Mouse (Mus musculus) adrenal gland, postnatal 14 days (tissue): Measurements from ENCODE around the gene Lgr4. TPM values are rescaled to one million over a fixed set of nuclear protein-coding genes. Genes with fewer than 3 reads are reported as not detected.

Source experiments
- DNase-seq: peaks from one replicate; pipeline ENCODE4 v3.0.0; 2021; ENCODE audit warnings: mixed read lengths
- total RNA-seq: library from RNA; stranded (reverse); gene quantifications from 2 replicates; pipeline ENCODE4 v1.2.3, GENCODE M21; 2021

The Lgr4 gene
- total RNA-seq, 1 experiment from 2014 or later = 125 TPM

DNA sequence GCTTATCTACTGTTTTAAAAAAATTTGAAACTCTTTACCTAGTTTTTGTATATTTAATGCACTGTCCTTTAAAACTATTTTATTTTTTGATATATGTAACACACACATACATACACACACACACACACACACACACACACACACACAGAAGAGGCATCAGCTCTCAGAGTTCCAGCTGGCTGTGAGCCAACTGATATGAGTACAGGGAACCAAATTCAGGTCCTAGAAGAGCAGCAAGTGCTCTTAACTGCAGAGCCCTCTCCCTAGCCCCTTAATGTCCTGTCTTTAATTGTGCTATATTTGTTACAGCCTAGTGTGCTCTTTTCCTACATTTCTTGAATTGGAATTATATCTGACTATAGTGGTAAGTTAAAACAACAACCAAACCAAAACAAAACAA lies 61.8 kb downstream of the Lgr4 start:
- peak; percentile 45 for DNase-seq

DNA sequence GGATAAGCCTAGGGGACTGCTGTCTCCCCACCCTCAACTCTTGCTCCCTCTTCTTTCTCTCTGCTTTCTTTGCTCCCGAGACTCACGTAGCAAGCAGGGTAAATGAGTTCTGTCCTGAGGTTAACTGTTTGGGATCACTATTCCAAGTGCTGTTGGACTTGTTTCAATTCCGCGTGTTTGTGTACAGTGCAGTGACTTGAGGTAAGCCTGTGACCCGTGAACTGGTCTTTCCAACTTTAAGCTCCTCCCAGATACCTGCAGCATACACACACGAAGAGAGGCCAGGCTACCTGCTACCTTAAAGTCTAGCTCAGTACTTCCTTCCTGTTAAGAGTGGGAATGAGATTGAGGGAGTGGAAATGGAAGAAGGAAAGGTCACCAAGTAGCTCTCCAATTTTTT lies 66.0 kb downstream of the Lgr4 start:
- DNase-seq = no peak

DNA sequence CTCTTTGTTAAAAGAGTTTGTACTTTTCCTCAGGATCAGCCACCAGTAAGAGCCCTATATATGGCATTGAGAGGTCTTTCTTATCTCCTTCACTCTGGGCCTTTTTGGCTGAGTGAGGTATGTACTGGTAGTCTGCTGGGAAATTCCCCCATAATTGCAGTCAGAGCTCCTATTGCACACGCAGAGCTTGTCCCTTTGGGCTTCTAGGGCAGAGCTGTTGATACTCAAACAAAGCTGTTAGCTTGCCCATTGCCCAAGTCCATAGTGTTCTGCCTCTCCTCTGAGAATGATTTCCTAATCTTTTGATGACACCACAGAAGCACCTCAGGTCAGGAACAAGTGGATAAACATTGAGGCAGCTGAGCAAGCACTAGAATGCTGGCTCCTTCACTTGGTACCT lies 67.5 kb downstream of the Lgr4 start:
- no peak for DNase-seq

DNA sequence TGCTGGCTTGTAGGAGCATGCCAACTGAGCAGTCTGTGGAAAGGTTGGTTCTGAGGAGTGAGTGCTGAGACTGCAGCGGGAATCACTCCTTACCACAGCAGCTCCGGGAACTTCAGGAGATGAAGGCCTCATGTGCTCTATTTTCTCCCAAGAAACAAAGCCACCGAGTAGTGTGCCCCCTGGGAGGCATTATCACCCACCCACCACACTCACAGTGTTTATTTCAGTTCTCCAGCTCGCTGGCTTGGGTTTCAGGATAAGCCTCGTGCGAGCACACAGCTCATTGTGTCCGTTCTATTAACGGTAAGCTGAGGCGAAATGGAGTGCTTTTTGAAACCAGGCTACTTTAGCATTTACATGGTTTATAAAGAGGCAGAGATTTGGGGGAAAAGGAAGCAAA lies 68.1 kb downstream of the Lgr4 start:
- no peak for DNase-seq

DNA sequence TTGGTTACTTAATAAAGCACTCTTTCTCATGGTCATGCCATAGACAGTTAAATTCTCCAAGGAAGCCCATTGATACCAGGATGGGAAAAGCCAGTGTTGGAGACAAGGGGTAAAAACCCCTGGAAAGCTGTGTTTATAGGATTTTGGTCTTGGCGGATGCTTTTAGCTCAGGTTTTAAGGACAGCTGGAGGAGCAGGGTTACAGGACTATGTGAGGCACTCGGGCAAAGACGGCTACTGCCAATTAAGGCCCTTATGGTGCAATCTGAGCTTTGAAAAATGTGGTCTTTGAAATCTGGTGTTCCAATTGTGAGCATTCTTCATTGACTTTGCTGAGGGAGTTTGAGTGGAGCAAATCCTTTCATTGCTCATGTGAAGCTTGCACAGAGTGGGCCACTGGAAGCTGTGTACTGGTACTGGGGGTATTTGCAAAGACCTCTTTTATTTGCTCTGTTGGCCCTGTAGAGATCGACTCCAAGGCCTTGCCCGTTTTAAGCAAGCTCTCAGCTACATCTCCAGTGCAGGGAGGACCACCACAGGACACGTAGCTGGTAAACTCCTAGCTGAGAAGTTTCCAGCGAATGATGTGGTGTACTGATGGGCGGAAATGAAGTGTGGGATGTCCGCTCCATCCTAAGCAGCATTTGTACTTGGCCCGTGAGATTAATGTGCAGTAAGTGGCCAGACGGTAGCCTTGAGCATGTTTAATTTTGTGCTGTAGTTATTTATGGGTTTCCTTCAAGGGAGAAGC lies 68.8 kb downstream of the Lgr4 start:
- DNase-seq = no peak

DNA sequence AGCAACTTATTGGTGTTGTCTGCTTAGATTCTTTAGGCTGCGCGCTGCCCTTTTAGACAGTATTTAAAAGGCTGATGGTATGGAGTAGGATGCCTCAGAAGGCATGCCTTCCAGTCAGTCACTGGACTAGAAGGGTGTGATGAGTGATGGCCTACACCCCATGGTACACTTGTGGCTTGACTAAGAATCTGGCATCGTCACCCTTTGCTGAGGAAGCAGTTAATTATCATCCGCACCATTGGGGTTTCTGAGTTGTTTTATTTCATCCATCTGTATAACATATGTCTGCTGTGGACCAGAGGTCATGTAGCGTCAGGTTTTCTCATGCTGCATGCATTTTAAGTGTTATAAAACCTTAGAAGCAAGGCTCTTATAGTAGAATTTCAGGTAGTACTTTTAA lies 70.5 kb downstream of the Lgr4 start:
- no peak for DNase-seq

DNA sequence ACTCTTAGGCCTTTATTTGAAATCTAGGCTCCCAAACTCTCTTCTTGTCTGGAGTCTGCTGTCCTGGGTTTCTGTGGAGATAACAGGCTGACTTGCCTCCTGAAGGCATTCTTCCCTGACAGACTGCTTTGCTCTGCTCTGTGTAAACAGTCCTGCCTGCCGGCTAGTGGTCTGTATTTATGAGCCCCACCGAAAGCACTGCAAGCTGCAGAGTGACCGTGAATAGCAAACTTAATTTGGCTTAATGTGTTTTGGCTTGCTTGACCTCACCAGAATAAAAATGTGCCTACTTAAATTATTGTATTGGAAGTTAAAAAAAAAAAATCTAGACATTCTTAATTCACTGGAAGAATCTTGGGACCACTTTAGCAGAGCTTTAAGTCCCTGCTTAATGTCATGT lies 71.7 kb downstream of the Lgr4 start:
- no peak for DNase-seq

DNA sequence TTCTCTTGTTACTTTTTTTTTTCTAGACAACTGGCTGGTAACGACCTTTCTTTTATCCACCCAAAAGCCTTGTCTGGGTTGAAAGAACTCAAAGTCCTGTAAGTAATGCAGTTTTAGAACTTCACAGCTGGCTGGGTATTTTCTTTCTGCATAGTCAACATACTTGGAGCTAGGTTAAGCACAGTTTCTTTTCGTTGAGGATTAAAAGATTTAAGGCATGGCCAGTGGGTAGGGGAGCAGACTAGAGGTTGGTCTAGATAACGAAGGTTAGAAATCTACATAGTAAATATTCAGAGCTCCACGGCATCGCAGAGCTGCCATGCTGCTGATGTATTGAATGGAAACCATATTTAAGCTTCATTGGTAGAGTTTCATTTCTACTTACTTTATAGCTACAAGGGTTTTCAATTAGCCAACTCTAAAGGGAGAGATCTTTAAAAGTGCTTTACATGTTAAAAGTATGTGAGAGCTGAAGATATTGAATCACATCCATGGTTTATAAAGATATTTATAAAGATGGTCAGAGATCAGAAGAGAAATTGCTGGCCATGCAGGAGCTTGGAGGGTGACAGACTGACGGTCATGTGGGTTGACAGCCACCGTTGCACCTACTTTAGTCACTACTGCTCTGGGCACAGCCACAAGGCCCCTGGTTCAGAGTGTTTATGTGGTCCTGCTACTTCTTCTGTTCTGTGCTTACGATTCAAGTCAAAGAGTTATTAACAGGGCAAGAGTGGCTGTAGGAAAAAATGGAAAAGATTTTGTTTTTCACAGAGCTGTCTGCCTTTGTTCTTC lies 72.4 kb downstream of the Lgr4 start:
- DNase-seq = no peak

DNA sequence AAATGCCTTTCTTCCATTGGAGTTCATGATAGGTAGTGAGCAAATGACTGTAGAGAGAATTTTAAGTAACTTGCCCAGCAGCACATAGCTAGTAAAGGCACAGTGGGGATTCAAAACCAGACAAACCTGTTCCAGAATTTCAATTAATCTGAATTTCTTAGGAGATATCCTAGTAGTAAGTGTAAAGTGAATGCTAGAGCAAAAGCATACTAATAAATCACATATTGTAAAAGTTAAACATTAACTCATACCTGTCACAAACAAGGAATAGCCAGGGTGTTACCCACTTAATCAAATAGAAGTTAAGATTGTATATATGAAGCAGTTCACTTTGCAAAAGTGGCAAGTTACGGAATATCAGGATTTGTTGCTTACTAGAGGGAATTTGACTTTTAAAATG lies 74.3 kb downstream of the Lgr4 start:
- no peak for DNase-seq

DNA sequence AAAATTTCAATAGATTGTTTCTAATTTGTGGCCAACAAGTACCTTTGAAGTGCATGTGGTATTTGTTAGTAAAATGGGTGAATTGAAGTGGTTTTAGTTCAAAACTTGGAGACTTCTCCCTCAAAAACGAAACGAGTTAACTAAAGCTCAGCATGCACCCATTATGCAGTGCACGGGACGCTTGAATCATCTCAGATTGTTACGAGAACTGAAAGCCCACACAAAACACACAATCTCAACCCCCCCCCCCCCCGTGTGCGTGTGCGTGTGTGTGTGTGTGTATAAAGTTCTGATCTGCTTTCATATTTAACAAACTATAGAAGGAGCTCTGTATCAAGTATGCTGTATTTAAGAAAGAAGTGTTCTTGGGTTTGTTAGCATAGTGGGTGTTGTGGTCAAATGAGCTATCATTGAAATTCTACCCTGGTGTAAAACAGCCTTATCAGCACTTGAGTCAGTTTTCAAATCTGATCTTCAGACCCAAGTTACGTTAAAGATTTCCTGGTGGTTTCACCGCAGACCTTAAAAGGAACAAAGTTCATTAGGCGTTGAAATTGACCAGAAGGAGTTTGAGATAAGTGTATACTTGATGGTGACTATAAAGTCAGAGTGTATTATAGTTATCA lies 75.1 kb downstream of the Lgr4 start:
- DNase-seq = no peak

DNA sequence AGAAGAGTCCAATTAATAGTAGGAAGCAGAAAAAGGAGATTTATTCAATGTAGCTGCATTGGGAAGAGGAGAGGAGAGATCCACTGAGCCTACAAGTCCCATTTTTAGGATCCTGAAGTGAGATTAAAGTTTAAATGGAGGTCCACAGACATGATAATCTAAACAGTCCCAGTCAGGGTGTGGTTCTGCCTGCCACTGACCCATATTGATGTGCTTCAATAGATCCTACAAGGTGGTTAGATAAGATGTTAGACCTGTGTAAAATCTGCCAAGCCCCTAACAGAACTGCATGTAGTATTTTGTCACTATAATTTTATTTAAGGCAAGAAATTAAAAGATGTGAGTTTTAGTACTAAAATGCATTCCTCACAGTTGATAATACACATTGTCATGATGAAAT lies 76.0 kb downstream of the Lgr4 start:
- no peak for DNase-seq

DNA sequence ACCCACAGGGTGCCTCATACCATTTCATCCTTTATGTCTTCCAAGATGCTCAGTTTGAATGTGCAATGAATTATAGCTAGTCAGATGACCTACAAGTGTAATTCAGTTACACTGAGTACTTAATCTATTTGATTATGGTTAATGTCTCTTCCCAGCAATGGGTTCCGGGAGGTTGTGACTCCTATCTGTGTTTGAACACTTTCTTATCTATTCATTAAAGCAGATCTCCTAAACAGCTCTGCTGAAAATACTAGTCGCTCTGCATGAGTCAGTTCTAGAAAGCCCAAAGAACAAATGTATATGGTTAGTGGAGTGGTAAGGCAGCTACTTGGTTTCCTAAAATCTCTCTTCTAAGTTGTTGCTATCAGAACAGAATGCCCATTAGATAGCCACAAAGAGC lies 77.6 kb downstream of the Lgr4 start:
- no peak for DNase-seq

DNA sequence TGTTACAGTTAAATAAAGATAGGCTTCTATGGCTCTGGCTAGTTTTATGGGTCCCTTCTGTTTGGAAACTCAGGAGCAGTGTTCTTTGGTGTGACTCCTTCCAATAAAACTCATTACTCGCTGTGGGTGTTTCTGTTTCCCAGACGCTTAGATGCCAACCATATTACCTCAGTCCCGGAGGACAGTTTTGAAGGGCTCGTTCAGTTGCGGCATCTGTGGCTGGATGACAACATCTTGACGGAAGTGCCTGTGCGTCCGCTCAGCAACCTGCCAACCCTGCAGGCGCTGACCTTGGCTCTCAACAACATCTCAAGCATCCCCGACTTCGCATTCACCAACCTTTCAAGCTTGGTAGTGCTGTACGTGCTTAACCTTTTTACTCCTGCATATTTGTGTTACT lies 79.0 kb downstream of the Lgr4 start:
- peak; percentile 76 for DNase-seq

DNA sequence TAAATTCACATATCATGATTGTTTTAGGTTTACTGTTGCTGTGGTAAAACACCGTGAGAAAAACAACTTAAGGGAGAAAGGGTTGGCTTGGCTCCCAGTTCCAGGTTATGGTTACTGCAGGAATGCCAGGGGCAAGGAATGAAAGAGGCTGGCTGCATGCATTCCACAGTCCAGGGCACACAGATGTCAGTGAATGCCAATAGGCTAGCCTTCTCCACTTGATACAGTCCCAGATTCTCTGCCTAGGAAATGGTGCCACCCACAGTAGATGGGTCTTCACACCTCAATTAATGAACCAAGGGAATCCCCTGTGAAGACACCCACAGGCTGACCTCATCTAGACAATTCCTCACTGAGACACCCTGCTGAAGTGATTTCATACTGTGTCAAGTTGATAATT lies 87.2 kb downstream of the Lgr4 start:
- DNase-seq = no peak

DNA sequence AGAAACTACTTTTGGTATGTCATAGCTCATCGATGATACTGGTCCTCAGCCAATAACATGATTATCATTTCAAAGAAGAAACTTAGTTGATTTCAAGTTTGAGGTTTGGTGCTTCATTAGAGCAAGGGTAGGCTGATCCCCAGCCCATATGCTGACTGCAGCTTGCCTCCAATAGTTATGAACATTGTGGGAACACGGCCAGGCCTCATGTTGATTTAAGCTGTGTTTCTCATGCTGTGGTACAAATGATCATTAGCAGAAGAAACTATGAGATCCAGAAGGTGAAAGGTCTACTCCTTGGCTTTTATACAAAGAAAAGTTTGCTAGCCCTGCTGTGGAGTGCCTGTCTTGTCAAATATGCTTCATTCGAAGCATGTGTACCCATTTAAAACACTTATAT lies 87.7 kb downstream of the Lgr4 start:
- no peak for DNase-seq

DNA sequence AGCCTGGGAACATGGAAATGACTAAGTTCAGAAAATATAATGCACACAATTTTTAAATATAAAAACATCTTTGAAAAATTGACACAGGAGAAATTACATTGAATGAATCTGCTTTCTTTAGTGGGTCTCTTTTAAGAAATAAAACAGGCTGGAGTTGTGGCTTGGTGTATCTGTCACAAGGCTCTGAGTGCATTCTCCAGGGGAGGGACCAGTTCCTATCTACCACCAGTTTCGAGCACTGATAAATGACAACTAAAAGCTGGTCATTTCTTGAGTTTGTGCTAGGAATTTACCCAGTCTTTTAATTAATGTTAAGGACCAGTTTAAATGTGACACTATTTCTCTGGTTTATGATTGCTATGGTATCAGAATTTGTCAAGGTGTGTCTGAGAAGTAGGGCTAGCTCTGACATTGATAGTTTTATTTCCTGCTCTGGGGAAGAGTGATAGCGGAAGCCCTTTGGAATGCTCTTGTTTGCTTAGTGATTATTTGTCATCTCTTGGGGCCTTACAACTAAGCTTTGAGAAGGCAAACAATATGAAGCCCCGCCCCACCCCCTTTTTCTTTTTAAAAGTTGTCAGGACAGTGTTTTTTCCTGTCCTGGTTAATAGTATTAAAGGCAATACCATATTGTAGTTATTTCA lies 88.3 kb downstream of the Lgr4 start:
- no peak for DNase-seq

DNA sequence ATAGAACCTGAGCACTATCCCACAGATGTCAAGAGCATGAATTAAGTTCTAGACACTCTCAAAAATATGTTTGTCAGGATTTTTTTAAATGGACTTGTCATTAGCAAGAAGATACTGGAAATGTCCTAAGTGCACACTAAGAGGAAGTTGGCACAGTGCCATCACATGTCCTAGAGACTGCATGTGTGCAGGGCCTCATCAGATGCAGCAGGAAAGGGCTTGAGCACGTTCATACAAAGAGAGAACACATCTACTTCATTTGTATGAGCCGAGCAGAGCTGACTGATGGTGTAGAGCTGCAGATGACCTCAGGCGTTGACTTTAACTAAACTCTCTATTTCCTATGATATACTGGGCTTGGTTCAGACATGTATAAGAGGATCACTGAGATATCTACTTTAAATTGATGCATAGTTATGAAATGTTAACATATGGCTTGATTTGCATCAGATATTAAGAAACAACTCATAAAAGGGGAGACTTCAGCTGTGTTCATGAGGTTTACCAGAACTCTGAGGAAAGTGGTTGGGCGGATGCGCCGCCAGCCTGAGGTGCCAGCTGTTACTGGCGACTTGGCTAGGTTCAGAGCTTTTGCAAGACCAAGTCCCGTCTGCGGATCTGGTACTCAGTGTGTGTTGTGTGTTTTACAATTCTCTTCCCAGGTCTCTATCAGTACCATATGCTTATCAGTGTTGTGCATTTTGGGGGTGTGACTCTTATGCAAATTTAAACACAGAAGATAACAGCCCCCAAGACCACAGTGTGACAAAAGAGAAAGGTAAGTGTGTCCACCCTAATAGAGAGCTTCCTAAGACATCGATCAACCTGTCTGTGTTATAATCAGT lies 90.2 kb downstream of the Lgr4 start:
- no peak for DNase-seq

DNA sequence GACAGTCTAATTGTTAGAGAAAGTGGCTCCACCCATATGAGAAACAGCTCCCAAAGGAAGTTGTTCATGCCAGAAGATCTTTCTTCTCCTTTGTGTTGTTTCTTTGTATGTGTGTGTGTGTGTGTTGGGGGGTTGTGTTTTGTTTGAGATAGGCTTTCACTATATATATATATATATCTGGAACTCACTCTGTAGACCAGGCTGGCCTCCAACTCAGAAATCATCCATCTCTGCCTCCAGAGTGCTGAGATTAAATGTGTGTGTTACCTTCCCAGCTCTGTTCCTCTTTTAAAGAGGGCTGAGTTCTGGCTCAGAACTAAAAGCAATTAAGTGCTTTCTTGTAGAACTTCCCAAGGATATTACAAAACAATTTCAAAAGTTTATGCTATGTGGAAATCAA lies 92.0 kb downstream of the Lgr4 start:
- DNase-seq = no peak

DNA sequence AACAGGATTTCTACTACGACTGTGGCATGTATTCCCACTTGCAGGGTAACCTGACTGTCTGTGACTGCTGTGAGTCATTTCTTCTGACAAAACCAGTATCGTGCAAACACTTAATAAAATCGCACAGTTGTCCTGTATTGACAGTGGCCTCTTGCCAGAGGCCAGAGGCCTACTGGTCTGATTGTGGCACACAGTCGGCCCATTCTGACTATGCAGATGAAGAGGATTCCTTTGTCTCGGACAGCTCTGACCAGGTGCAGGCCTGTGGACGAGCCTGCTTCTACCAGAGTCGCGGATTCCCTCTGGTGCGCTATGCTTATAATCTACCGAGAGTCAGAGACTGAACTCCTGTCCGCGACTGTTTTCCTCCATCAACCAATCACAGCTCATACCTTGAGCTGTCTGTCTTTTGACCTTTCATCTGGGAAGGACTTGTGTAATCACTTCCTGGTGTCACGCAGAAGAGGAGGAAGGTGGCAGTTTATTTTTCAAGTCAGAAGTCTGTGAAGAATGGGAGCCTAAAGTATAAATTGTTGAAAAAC lies 94.8 kb downstream of the Lgr4 start:
- DNase-seq = no peak

DNA sequence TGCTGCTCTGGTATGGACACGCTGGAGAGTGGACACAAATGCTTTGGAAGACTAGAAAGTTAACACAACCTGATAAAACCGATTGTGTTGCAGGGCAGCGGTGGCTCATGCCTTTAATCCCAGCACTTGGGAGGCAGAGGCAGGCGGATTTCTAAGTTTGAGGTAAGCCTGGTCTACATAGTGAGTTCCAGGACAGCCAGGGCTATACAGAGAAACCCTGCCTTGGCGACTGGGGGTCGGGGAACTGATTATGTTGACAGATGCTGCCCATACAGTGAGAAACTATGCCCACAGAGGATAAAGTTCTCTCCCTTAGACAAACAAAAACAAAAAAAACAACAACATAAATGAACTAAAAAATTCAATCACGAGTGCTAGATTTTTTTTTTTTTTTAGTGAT lies 99.6 kb downstream of the Lgr4 start:
- peak; percentile 6 for DNase-seq

DNA sequence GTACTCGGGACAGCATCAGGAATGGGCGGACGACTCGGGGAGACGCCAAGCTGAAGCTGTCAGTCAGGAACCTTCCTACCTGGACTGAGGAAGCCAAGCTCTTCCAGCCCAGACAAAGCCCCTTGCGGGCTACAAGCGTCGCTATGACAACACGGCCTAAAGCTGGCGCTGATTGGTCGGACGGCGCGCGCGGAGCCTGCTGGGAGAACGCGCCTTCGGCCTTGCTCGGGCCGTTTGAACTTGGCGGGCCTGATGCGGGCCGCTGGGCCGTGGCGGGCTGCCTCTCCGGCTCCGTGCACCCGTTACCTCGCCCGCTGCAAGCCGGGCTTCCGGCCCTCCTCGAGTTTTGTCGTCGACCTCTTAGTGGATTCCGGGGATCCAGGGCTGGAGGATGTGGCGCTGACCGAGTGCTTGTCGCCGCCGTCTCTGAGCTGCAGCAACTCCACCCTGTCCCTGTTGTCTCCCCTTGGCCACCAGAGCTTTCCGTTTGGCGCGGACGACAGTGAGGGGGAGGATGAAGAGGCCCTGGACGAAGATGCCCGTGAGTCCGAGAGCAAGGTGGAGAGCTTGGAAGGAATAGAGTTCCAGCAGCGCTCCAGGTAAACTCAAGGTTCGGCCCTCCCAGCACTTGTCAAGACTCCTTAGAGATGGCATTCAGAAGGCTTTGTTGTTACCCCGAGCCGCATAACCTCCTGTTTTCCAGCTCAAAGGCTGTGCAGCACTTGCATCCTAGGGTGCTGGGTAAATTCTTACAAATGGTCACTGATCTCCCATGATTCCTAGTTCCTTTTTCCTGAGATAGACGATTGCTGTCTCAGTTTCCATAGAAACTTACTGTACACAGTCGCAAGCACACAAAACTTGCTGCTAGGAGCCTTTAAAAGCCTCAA lies 100.4 kb downstream of the Lgr4 start, which contains the start of gene Ccdc34:
Gene Ccdc34, plus strand, starts transcription at position 202 of the 890 bp plus-strand sequence.
- peak; percentile 95 for DNase-seq
